In the genomic region with DNA sequence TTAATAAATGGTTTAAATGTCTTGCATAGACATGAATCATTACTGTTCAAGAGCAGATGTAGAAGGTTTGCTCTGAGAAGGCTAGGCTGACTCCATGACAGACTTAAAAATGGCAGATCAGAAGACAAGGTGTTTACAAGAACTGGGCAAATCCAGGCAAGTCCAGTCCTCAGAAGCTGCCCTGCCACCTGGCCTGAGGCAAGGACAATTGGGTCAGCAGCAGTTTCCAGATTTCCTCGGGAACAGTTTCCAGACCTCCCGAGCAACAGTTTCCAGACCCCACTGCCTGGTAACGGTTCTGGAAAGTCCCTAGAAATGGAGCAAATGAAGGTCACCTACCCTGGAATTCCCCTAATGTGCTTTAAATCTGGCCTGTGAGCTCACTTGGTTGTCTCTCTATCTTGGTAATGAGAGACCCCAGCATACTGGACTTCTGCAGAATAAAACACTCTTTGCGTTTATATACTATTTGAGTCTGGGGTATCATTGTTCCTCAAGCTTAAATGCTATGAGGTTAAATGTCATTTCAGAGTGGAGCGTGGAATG, we compare ENCODE assay signal across 23 mouse cellular contexts. TPM values are rescaled to one million over a fixed set of nuclear protein-coding genes. Genes with fewer than 3 reads are reported as not detected.
"Had no signal": no experiment of that assay in that cellular context is flagged by ENCODE, and none has a peak within 500 bp of the region (broad histone marks: within the 10 kb centered on the region; RNA-seq: fewer than 3 reads in every experiment).

No protein-coding gene starts in this region.

- H3K4me2 ChIP-seq: lung, embryonic 14.5 days; midbrain, embryonic 13.5 days; midbrain, embryonic 15.5 days; neural tube, embryonic 12.5 days; stomach, embryonic 15.5 days had no signal

- H3K9ac ChIP-seq: lung, embryonic 14.5 days; midbrain, embryonic 13.5 days; midbrain, embryonic 15.5 days; neural tube, embryonic 12.5 days; stomach, embryonic 15.5 days had no signal

- H3K36me3 ChIP-seq: midbrain, embryonic 13.5 days; midbrain, embryonic 15.5 days; neural tube, embryonic 12.5 days; stomach, embryonic 15.5 days had no signal

- DNase-seq: lung, adult 18-20 months; lung, embryonic 14.5 days; lung, postnatal 10 days; lung, postnatal 36 days; right cerebral cortex, postnatal 14 days; thymus, adult 2 months; thymus, postnatal 25 days; thymus, postnatal 4 days had no signal

- ATAC-seq: midbrain, embryonic 13.5 days; midbrain, embryonic 15.5 days had no signal

- H3K9me3 ChIP-seq: megakaryocyte, embryonic 14.5 days; midbrain, embryonic 13.5 days; midbrain, embryonic 15.5 days; neural tube, embryonic 12.5 days; stomach, embryonic 15.5 days had no signal

- H3K4me1 ChIP-seq: megakaryocyte, embryonic 14.5 days; midbrain, embryonic 13.5 days; midbrain, embryonic 15.5 days; neural tube, embryonic 12.5 days; stomach, embryonic 15.5 days had no signal

- H3K4me3 ChIP-seq: megakaryocyte, embryonic 14.5 days; midbrain, embryonic 13.5 days; midbrain, embryonic 15.5 days; neural tube, embryonic 12.5 days; stomach, embryonic 15.5 days had no signal

- H3K27me3 ChIP-seq: midbrain, embryonic 13.5 days; midbrain, embryonic 15.5 days; neural tube, embryonic 12.5 days; stomach, embryonic 15.5 days had no signal

- H3K27ac ChIP-seq: macrophage; midbrain, embryonic 13.5 days; midbrain, embryonic 15.5 days; neural tube, embryonic 12.5 days; stomach, embryonic 15.5 days; stomach, postnatal 0 days had no signal

RNA-seq across cellular contexts. Expression of gene Esr2, which starts 32.4 kb away (rescaled TPM):
- total RNA-seq: megakaryocyte progenitor cell, adult 5-6 weeks; monocyte, adult 5-6 weeks; neutrophil, adult 5-6 weeks had no signal
- polyA plus RNA-seq: liver, embryonic 16.5 days; macrophage had no signal

RNA-seq across cellular contexts. Expression of gene Tex21, which starts 37.0 kb away (rescaled TPM):
- total RNA-seq: megakaryocyte progenitor cell, adult 5-6 weeks; midbrain, postnatal 0 days; neutrophil, adult 5-6 weeks had no signal
- polyA plus RNA-seq: liver, embryonic 16.5 days; lung, embryonic 14.5 days; lung, embryonic 16.5 days; macrophage; midbrain, embryonic 13.5 days; midbrain, embryonic 15.5 days; midbrain, postnatal 0 days; neural tube, embryonic 12.5 days; spleen, adult 2 months; stomach, embryonic 15.5 days; stomach, postnatal 0 days; thymus, adult 2 months; urinary bladder, adult 2 months had no signal
